Mouse (Mus musculus) lung, postnatal 0 days (tissue): Measurements from ENCODE around the gene Gm33543.

Source experiments
- CTCF ChIP-seq: IDR thresholded peaks from 2 replicates; pipeline ENCODE4 v1.5.1; 2016; ENCODE audit warnings: antibody characterized with exemption, mild to moderate bottlenecking
- EP300 ChIP-seq: IDR thresholded peaks from 2 replicates; pipeline ENCODE4 v1.6.1; 2016; ENCODE audit warnings: antibody characterized with exemption, mild to moderate bottlenecking, control low read depth

- no peak for TF ChIP-seq CTCF
- TF ChIP-seq EP300 = no peak
These were observed 12.7 kb upstream of the Gm33543 start for GRCm38 (mm10) chr10:95855411-95855810.
